Mouse (Mus musculus) liver, embryonic 16.5 days (tissue): ENCODE data around the gene Slc7a11. TPM values are rescaled to one million over a fixed set of nuclear protein-coding genes. Genes with fewer than 3 reads are reported as not detected.

Experiments
- ATAC-seq: fragments of 200-750 bp; cut with Nextera tagmentation; 2 replicates; pipeline ENCODE4 v1.8.0; 2017; ENCODE audit warnings: low read depth, mild to moderate bottlenecking, moderate number of reproducible peaks, moderate library complexity
- H3K27ac ChIP-seq: fragments of 300-500 bp; sonication (generic); 2 replicates; pipeline ENCODE4 v1.5.1; 2014; ENCODE audit warnings: mild to moderate bottlenecking, low read length
- H3K27me3 ChIP-seq: fragments of 300-500 bp; sonication (generic); 2 replicates; pipeline ENCODE4 v1.6.1; 2014; ENCODE audit warnings: low read depth, low read length, mixed read lengths; ENCODE audit not compliant: control insufficient read depth, insufficient read depth
- H3K36me3 ChIP-seq: fragments of 300-500 bp; sonication (generic); 2 replicates; pipeline ENCODE4 v1.6.1; 2014; ENCODE audit warnings: mild to moderate bottlenecking; ENCODE audit not compliant: control insufficient read depth, insufficient read depth
- H3K4me1 ChIP-seq: fragments of 300-500 bp; sonication (generic); 2 replicates; pipeline ENCODE4 v1.6.1; 2014; ENCODE audit warnings: low read depth, low read length, mixed read lengths; ENCODE audit not compliant: control insufficient read depth
- H3K4me2 ChIP-seq: fragments of 300-500 bp; sonication (generic); 2 replicates; pipeline ENCODE4 v1.6.1; 2014; ENCODE audit warnings: low read depth, low read length, mixed read lengths
- H3K4me3 ChIP-seq: fragments of 300-500 bp; sonication (generic); 2 replicates; pipeline ENCODE4 v1.5.1; 2014; ENCODE audit warnings: low read depth, mild to moderate bottlenecking, low read length
- H3K9ac ChIP-seq: fragments of 300-500 bp; sonication (generic); 2 replicates; pipeline ENCODE4 v1.6.1; 2014; ENCODE audit warnings: low read depth, low read length
- H3K9me3 ChIP-seq: fragments of 300-500 bp; sonication (generic); replicated peaks from 2 replicates; pipeline ENCODE4 v1.6.1; 2016; ENCODE audit warnings: low read length; ENCODE audit not compliant: control insufficient read depth
- WGBS: fragments of 180-500 bp; shearing (Covaris S2); extraction: QIAGEN DNeasy Blood & Tissue Kit; methylation state at CpG from one replicate; pipeline ENCODE4 v1.1.7; 2014; ENCODE audit not compliant: insufficient replicate concordance; 5-methylcytosine and 5-hydroxymethylcytosine counted together
- polyA plus RNA-seq: library from polyadenylated mRNA; unstranded; fragments of >200 nt; fragmentation: Nextera tagmentation; extraction: Ambion mirVana; gene quantifications from 2 replicates; pipeline ENCODE4 v1.2.1, GENCODE M21; 2015

Slc7a11 gene
- polyA plus RNA-seq, 1 experiment from 2014 or later = 0.26 TPM

DNA sequence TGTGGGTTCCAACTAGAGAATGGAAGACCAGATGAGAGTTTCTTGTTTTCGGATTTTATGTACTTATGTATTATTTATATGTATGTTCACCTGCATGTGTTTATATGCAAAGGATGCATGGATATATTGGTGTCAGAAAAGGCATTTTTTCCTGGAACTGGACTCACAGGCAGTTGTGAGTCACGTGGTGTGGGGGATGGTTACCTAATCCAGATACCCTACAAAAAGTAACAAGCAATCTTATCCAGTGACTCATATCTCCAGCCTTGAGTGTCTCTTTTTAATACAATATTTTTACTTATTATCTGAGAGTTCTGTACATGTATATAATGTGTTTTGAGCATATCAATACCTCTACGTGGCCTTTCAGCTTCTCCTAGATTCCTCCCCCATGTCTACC is 469.4 kb downstream of the Slc7a11 start:
- no peak for ATAC-seq
- Histone ChIP-seq H3K4me1 (no peaks in the 10 kb centered on the region), H3K27ac (no peak overlapping the region), H3K27me3 (no peaks in the 10 kb centered on the region), H3K36me3 (no peaks in the 10 kb centered on the region), H3K9me3 (no peaks in the 10 kb centered on the region), H3K4me3 (no peak overlapping the region), H3K4me2 (no peak overlapping the region), H3K9ac (no peak overlapping the region)
- 49% methylated on average over 3 of the region's 3 CpGs for WGBS

- Histone ChIP-seq H3K4me2 (no peak overlapping the region), H3K9me3 (no peaks in the 10 kb centered on the region), H3K9ac (no peak overlapping the region), H3K4me3 (no peak overlapping the region), H3K36me3 (no peaks in the 10 kb centered on the region), H3K4me1 (no peaks in the 10 kb centered on the region), H3K27ac (no peak overlapping the region), H3K27me3 (no peaks in the 10 kb centered on the region)
- 59% methylated on average over 2 of the region's 2 CpGs for WGBS
- ATAC-seq = no peak
Observed at GRCm38 (mm10) chr3:49965569-49965968, 477.8 kb downstream of the Slc7a11 start.

DNA sequence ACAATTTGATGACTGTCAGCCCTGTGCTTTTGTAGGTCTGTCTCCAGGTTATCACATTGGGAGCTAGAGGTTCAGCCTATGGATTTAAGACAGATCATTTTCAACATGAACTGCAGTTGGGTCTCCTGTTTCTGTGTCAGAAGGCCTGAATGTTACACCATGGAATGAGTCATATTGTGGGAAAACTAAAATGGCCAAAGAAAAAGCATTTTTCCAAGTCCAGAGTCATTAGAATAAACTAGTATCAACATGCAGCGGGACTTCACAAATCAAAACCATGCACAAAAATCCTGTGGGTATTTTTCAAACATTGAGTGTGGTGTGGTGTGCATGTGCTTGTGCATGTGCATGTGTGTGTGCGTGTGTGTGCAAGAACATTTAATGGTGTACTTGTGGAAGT is 482.8 kb downstream of the Slc7a11 start:
- 59% methylated on average over 2 of the region's 2 CpGs for WGBS
- H3K27me3 ChIP-seq = no peaks in the 10 kb centered on the region
- no peak for ATAC-seq
- no peak overlapping the region for H3K4me3 ChIP-seq
- no peak overlapping the region for H3K9ac ChIP-seq
- no peaks in the 10 kb centered on the region for H3K9me3 ChIP-seq
- no peak overlapping the region for H3K4me2 ChIP-seq
- H3K36me3 ChIP-seq = no peaks in the 10 kb centered on the region
- no peaks in the 10 kb centered on the region for H3K4me1 ChIP-seq
- H3K27ac ChIP-seq = no peak overlapping the region

- Histone ChIP-seq H3K27ac (no peak overlapping the region), H3K27me3 (no peaks in the 10 kb centered on the region), H3K36me3 (no peaks in the 10 kb centered on the region), H3K4me1 (no peaks in the 10 kb centered on the region), H3K4me2 (no peak overlapping the region), H3K9me3 (no peaks in the 10 kb centered on the region), H3K4me3 (no peak overlapping the region), H3K9ac (no peak overlapping the region)
- no peak for ATAC-seq
- 21% methylated on average over 2 of the region's 2 CpGs for WGBS
Observed at GRCm38 (mm10) chr3:49946845-49947244, 496.6 kb downstream of the Slc7a11 start.

- no peak overlapping the region for H3K27ac ChIP-seq
- no peaks in the 10 kb centered on the region for H3K27me3 ChIP-seq
- ATAC-seq = no peak
- 68% methylated on average over 5 of the region's 5 CpGs for WGBS
- H3K36me3 ChIP-seq = no peaks in the 10 kb centered on the region
- no peaks in the 10 kb centered on the region for H3K4me1 ChIP-seq
- H3K4me3 ChIP-seq = no peak overlapping the region
- H3K9me3 ChIP-seq = no peaks in the 10 kb centered on the region
- H3K9ac ChIP-seq = no peak overlapping the region
- H3K4me2 ChIP-seq = no peak overlapping the region
Observed at GRCm38 (mm10) chr3:49944783-49945182, 498.6 kb downstream of the Slc7a11 start.

DNA sequence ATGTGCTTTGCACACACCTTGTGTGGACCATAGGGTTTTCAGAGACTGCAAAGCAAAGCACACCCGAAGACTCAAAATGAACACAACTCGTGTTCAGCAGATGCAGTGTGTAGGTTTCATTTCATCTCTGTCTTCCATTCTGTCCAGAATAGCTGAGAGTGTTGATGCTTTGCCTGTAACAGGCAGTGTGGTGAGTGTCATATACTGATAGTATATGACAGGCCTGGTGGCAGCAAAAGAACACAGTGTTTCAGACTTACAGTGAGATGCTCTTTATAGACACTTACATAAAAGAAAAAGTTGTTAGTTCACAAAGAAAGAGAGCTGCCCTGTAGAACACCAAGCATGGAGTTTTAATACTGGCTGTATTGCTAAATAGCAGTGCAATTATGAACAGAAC is 505.8 kb downstream of the Slc7a11 start:
- H3K27me3 ChIP-seq = no peaks in the 10 kb centered on the region
- no peaks in the 10 kb centered on the region for H3K36me3 ChIP-seq
- no peak overlapping the region for H3K4me3 ChIP-seq
- no peak overlapping the region for H3K9ac ChIP-seq
- H3K4me1 ChIP-seq = no peaks in the 10 kb centered on the region
- ATAC-seq = no peak
- no peaks in the 10 kb centered on the region for H3K9me3 ChIP-seq
- H3K27ac ChIP-seq = no peak overlapping the region
- no peak overlapping the region for H3K4me2 ChIP-seq
- 58% methylated on average over 2 of the region's 2 CpGs for WGBS

- no peak overlapping the region for H3K4me3 ChIP-seq
Observed at GRCm38 (mm10) chr3:49929496-49929895, 513.9 kb downstream of the Slc7a11 start.

DNA sequence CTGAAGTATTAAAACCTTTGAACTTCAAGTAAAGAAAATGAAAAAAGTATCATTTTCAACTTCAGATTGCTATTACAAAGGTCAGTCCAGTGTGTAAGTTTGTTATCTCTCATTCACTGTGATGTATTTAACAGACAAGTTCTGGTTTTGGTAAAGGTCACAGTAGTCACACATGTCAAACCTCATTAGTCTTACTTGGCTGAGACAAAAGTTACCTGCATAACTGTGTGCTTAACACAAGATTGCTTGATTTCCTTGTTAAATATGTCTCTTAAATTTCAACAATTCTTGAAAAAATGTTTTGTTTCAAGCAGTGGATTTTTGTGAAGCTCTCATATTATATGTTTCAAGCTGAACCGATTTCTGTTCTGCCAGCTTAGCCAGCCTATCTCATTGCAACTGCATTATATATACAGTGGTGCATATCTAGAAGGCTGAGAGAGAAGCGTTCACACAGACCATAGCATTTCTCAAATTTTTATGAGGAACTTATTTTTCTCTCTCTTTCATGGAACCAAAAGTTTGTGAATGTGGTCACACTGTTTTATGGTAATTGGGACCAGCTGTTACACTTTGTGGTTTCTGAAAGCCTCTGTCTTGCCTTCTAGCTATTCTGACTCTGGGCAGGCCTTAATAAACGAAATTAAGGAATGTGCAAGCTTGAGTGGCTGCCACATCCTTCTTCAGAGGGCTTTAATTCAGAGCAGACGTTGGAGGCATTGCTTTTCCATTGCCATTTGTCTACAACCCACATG is 514.7 kb downstream of the Slc7a11 start:
- Histone ChIP-seq H3K9me3 (no peaks in the 10 kb centered on the region), H3K27me3 (no peaks in the 10 kb centered on the region), H3K9ac (no peak overlapping the region), H3K27ac (no peak overlapping the region), H3K36me3 (no peaks in the 10 kb centered on the region), H3K4me3 (no peak overlapping the region), H3K4me2 (no peak overlapping the region), H3K4me1 (no peaks in the 10 kb centered on the region)
- WGBS = 33% methylated on average over 4 of the region's 4 CpGs
- ATAC-seq = no peak

More at GRCm38 (mm10) chr3:49929496-49929895, 513.9 kb downstream of the Slc7a11 start:
- H3K27me3 ChIP-seq = no peaks in the 10 kb centered on the region
- H3K9ac ChIP-seq = no peak overlapping the region
- no peak overlapping the region for H3K4me2 ChIP-seq
- H3K27ac ChIP-seq = no peak overlapping the region
- H3K36me3 ChIP-seq = no peaks in the 10 kb centered on the region
- no peak for ATAC-seq
- no peaks in the 10 kb centered on the region for H3K4me1 ChIP-seq
- H3K9me3 ChIP-seq = no peaks in the 10 kb centered on the region

GRCm38 (mm10) chr3:49913929-49914328 is 529.5 kb downstream of the Slc7a11 start:
- H3K4me2 ChIP-seq = no peak overlapping the region
- H3K4me1 ChIP-seq = no peaks in the 10 kb centered on the region
- no peaks in the 10 kb centered on the region for H3K36me3 ChIP-seq
- H3K9ac ChIP-seq = no peak overlapping the region
- ATAC-seq = no peak
- 40% methylated on average over 2 of the region's 2 CpGs for WGBS
- H3K27ac ChIP-seq = no peak overlapping the region
- no peaks in the 10 kb centered on the region for H3K27me3 ChIP-seq
- H3K4me3 ChIP-seq = no peak overlapping the region
- no peaks in the 10 kb centered on the region for H3K9me3 ChIP-seq
